Comparison of ENCODE assay signal across 9 mouse cellular contexts in genomic region chr5:30665968-30666367, GRCm38 (mm10). TPM values are rescaled to one million over a fixed set of nuclear protein-coding genes. Genes with fewer than 3 reads are reported as not detected.
DNase-seq lines count a peak whose midpoint lies in the region; TF ChIP-seq lines count a peak whose summit lies in the region.
"Had no signal": no experiment of that assay in that cellular context is flagged by ENCODE, and none has a peak within 500 bp of the region (broad histone marks: within the 10 kb centered on the region; RNA-seq: fewer than 3 reads in every experiment).

No protein-coding gene starts in this region.

- peak overlapping the region; percentile 93 for H3K27ac ChIP-seq in heart, embryonic 10.5 days
- H3K27ac ChIP-seq in thymus, adult 2 months (ENCODE audit: control insufficient read depth, insufficient read depth, low read length): peak overlapping the region; percentile 88
- peak overlapping the region; percentile 70 for H3K27ac ChIP-seq in olfactory bulb, adult 2 months (ENCODE audit: insufficient read depth, low read depth, low read length)

- no peak for TF ChIP-seq CTCF in thymus, adult 2 months (IDR thresholded peaks at IDR 0.05; ENCODE audit: borderline replicate concordance, control insufficient read depth, extremely low read depth, insufficient read depth, low read length, poor library complexity)
- TF ChIP-seq CTCF in olfactory bulb, adult 2 months (IDR thresholded peaks at IDR 0.05; ENCODE audit: insufficient read depth, low read depth, low read length): no peak

- H3K9me3 ChIP-seq in heart, embryonic 10.5 days: no peaks in the 10 kb centered on the region

- H3K36me3 ChIP-seq in heart, embryonic 10.5 days: peaks cover 28% of the 10 kb centered on the region
- H3K36me3 ChIP-seq in thymus, adult 2 months (ENCODE audit: control insufficient read depth, insufficient read depth, low read length): no peaks in the 10 kb centered on the region

- peaks cover 20% of the 10 kb centered on the region for H3K4me1 ChIP-seq in heart, embryonic 10.5 days
- peaks cover 4% of the 10 kb centered on the region for H3K4me1 ChIP-seq in thymus, adult 2 months (replicated peaks; ENCODE audit: control insufficient read depth, insufficient read depth, low read length)
- no peaks in the 10 kb centered on the region for H3K4me1 ChIP-seq in olfactory bulb, adult 2 months (ENCODE audit: control insufficient read depth, insufficient read depth, low read length)

- WGBS in heart, embryonic 10.5 days: 59% methylated on average over 6 of the region's 6 CpGs
- 20% methylated on average over 6 of the region's 6 CpGs for WGBS in thymus, adult 2 months
- WGBS in olfactory bulb, adult 2 months: 16% methylated on average over 6 of the region's 6 CpGs

- H3K4me3 ChIP-seq in heart, embryonic 10.5 days: peak overlapping the region; percentile 82
- H3K4me3 ChIP-seq in thymus, adult 2 months (ENCODE audit: control insufficient read depth, insufficient read depth, low read length): peak overlapping the region; percentile 39
- H3K4me3 ChIP-seq in olfactory bulb, adult 2 months (ENCODE audit: insufficient read depth, low read depth, low read length): peak overlapping the region; percentile 70

- no peak for DNase-seq in heart, embryonic 10.5 days (ENCODE audit: low spot score)
- no peak for DNase-seq in heart, adult 18-20 months
- no peak for DNase-seq in thymus, adult 2 months
- no peak for DNase-seq in thymus, postnatal 14 days
- peak; percentile 40 to 63 for DNase-seq in left cerebral cortex, adult 9 months (ENCODE audit: low spot score in 2 of 2)
- DNase-seq in embryo, embryonic 11 days: no peak
- no peak for DNase-seq in cerebellum, postnatal 25 days

- TF ChIP-seq POLR2A in thymus, adult 2 months (IDR thresholded peaks at IDR 0.05; ENCODE audit: control insufficient read depth, extremely low read depth, insufficient read depth, low read length, poor library complexity): no peak
- no peak for TF ChIP-seq POLR2A in olfactory bulb, adult 2 months (IDR thresholded peaks at IDR 0.05; ENCODE audit: insufficient read depth, low read depth, low read length)

- no peaks in the 10 kb centered on the region for H3K27me3 ChIP-seq in heart, embryonic 10.5 days (ENCODE audit: insufficient read depth, poor library complexity, severe bottlenecking)
- no peaks in the 10 kb centered on the region for H3K27me3 ChIP-seq in thymus, adult 2 months (ENCODE audit: control insufficient read depth, insufficient read depth, low read length)
- H3K27me3 ChIP-seq: Patski had no signal

RNA-seq across cellular contexts. Expression of gene Cenpa, which starts 0.6 kb away (rescaled TPM):
- 323 and 372 TPM in 2 replicates for polyA plus RNA-seq in heart, embryonic 10.5 days (2016; fragmentation: Nextera tagmentation; extraction: Ambion mirVana)
- total RNA-seq in heart, adult 18-20 months (2021): 10 to 100 TPM; 58.6 to 66.5 TPM
- 161 and 208 TPM in 2 replicates for polyA plus RNA-seq in thymus, adult 2 months (2012; rRNA removed)
- 423 TPM in 1 of 2 replicates, not detected in the other for polyA plus RNA-seq in olfactory bulb, adult 2 months (2012; ENCODE audit: insufficient read depth, insufficient read length, low replicate concordance, missing spikeins)

RNA-seq across cellular contexts. Expression of gene Slc35f6, which starts 18.2 kb away (rescaled TPM):
- polyA plus RNA-seq in heart, embryonic 10.5 days (2016; fragmentation: Nextera tagmentation; extraction: Ambion mirVana): 25.5 and 28.4 TPM in 2 replicates
- 10 to 100 TPM; 44.7 to 51.8 TPM for total RNA-seq in heart, adult 18-20 months (2021)
- 71.8 and 88.0 TPM in 2 replicates for polyA plus RNA-seq in thymus, adult 2 months (2012; rRNA removed)
- not detected in 2 replicates for polyA plus RNA-seq in olfactory bulb, adult 2 months (2012; ENCODE audit: insufficient read depth, insufficient read length, low replicate concordance, missing spikeins)

RNA-seq across cellular contexts. Expression of gene Dpysl5, which starts 45.4 kb away (rescaled TPM):
- 4.0 and 5.6 TPM in 2 replicates for polyA plus RNA-seq in heart, embryonic 10.5 days (2016; fragmentation: Nextera tagmentation; extraction: Ambion mirVana)
- total RNA-seq in heart, adult 18-20 months (2021): under 1 TPM; 0.72 to 0.82 TPM
- 0.75 and 0.92 TPM in 2 replicates for polyA plus RNA-seq in thymus, adult 2 months (2012; rRNA removed)
- polyA plus RNA-seq in olfactory bulb, adult 2 months (2012; ENCODE audit: insufficient read depth, insufficient read length, low replicate concordance, missing spikeins): not detected in 2 replicates

Comparison
In these comparisons a context has a peak if more than half of its experiments do, and no peak if none do; other contexts are left out.
1. DNase-seq: peak in left cerebral cortex, adult 9 months (2 of 2); none in heart, embryonic 10.5 days (single experiment), heart, adult 18-20 months (0 of 2), thymus, adult 2 months (single experiment), thymus, postnatal 14 days (single experiment), embryo, embryonic 11 days (single experiment) and cerebellum, postnatal 25 days (0 of 2).
2. Peak in every context shown above with its lines, with median percentiles within 50 percentile points of each other: H3K27ac ChIP-seq and H3K4me3 ChIP-seq.